Mouse (Mus musculus): ENCODE measurements at regions not wholly inside any gene's neighbourhood (a gene's known extent, or its start where the extent isn't known, plus 50 kb on each side); places are given as distances from the start of the nearest gene placed in this dataset.

DNA sequence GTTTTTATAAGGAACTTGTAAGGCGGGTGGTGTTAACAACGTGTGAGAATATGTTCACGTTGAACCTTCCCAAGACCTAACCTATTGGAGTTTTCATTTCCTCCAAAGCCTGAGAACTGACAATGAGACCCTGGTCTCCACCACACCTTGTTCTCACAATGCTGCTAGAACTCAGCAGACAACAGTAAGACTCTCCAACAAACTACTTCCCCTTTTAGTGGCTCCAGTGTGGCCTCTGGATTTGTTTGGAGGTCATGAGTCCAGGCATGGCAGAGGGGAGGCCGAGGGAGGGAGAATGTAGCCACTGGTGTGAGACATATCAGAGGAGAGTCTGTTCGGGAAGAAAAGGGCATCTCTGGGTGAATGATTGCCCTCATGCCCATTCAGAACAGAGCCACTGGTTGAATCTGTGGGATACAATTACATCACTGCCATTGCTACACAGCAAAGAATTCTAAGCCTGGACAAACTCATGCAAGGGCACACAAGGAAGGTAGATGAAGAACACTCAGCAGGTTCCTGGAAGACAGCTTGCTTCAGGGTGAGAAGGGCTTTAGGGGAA, 109.2 kb upstream of the Ccdc122 start:
- H3K4me3 ChIP-seq (replicated peaks; ENCODE audit: low read length): no peak overlapping the region
- H3K9ac ChIP-seq: no peak overlapping the region
- no peak for ATAC-seq (ENCODE audit: low FRiP score)
- 71% methylated on average over 5 of the region's 5 CpGs for WGBS
- no peaks in the 10 kb centered on the region for H3K27me3 ChIP-seq (ENCODE audit: control insufficient read depth, insufficient read depth, low read length)
- no peak for DNase-seq (ENCODE audit: low spot score)
- no peak overlapping the region for H3K4me2 ChIP-seq (replicated peaks)
- no peaks in the 10 kb centered on the region for H3K9me3 ChIP-seq (ENCODE audit: control insufficient read depth, low read length)
- no peaks in the 10 kb centered on the region for H3K4me1 ChIP-seq (replicated peaks; ENCODE audit: control insufficient read depth, insufficient read depth, low read length)
- no peaks in the 10 kb centered on the region for H3K36me3 ChIP-seq (replicated peaks; ENCODE audit: control insufficient read depth, insufficient read depth)
- no peak overlapping the region for H3K27ac ChIP-seq

DNA sequence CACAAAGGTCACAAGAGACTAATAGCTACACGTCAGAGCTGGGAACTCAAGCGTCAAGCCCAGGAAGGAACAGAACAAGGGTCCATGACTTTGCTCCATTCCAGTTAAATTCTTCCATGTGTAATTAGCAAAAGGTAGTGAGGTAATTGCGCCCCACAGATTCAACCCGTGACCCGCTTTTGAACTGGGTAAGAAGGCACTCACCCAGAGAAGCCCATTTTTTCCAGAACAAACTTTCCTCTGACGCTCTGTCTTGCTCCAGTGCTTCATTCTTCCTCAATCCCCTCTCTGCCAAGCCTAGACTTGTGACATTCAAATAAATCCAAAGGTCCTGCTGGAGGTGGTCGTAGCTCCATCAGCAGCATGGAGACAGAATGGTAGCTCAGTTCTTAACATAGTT, 110.2 kb upstream of the Ccdc122 start:
- Histone ChIP-seq H3K9ac (no peak overlapping the region), H3K4me1 (replicated peaks; ENCODE audit: control insufficient read depth, insufficient read depth, low read length) (no peaks in the 10 kb centered on the region), H3K4me2 (replicated peaks) (no peak overlapping the region), H3K4me3 (replicated peaks; ENCODE audit: low read length) (no peak overlapping the region), H3K27ac (no peak overlapping the region), H3K36me3 (replicated peaks; ENCODE audit: control insufficient read depth, insufficient read depth) (no peaks in the 10 kb centered on the region), H3K9me3 (ENCODE audit: control insufficient read depth, low read length) (no peaks in the 10 kb centered on the region), H3K27me3 (ENCODE audit: control insufficient read depth, insufficient read depth, low read length) (no peaks in the 10 kb centered on the region)
- 88% methylated on average over 7 of the region's 7 CpGs for WGBS
- ATAC-seq (ENCODE audit: low FRiP score) (no peak), DNase-seq (ENCODE audit: low spot score) (no peak)

DNA sequence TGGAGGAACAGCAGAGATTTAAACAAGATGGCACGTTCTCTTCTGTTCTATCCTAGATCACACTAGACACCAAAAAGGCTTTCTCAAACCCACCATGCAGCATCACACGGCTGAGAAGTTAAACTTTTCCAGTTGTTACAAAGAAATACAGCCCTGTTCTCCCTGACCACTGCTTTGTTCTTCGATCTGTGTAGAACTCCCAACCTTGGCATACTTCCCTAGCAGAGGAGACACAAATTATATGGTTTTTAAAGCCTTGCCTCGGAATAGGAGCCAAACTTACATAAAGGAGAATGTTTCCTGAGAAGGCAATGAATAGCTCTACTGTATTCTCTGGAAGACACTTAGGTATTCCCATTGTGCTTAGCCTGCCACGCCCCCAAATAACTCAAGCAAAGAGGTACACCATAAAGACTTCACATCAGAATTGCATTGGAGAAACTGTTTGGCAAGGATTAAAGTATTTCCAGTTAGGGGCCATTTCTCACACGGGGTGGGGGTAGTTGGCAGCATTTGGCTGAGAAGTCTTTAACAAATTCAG, 114.1 kb upstream of the Ccdc122 start:
- Histone ChIP-seq H3K9ac (no peak overlapping the region), H3K27ac (no peak overlapping the region), H3K4me3 (replicated peaks; ENCODE audit: low read length) (no peak overlapping the region), H3K27me3 (ENCODE audit: control insufficient read depth, insufficient read depth, low read length) (no peaks in the 10 kb centered on the region), H3K9me3 (ENCODE audit: control insufficient read depth, low read length) (no peaks in the 10 kb centered on the region), H3K4me2 (replicated peaks) (no peak overlapping the region), H3K4me1 (replicated peaks; ENCODE audit: control insufficient read depth, insufficient read depth, low read length) (no peaks in the 10 kb centered on the region), H3K36me3 (replicated peaks; ENCODE audit: control insufficient read depth, insufficient read depth) (no peaks in the 10 kb centered on the region)
- DNase-seq (ENCODE audit: low spot score) (no peak), ATAC-seq (ENCODE audit: low FRiP score) (no peak)
- 74% methylated on average over 6 of the region's 6 CpGs for WGBS

DNA sequence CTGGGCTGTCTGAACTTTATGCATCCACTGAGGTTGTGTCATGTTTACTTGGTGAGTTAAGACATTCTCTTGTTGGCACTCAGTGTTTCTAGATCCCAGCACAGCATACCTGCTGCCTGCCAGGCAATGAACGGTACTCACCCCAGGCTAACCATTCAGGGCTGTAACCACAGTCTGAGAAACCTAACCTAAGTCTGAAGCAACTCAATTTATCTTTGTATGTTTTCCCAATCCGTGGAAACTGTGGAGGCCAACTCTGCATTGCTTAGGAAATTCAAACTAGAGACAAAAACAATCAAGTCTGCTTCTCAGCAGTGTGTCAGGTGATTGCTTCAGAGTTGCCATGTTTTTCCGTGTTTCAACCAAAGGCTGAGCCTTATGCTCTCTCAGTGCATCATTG, 118.5 kb upstream of the Ccdc122 start:
- DNase-seq (ENCODE audit: low spot score): no peak
- 81% methylated on average over 3 of the region's 3 CpGs for WGBS
- H3K9me3 ChIP-seq (ENCODE audit: control insufficient read depth, low read length): no peaks in the 10 kb centered on the region
- no peaks in the 10 kb centered on the region for H3K27me3 ChIP-seq (ENCODE audit: control insufficient read depth, insufficient read depth, low read length)
- H3K9ac ChIP-seq: no peak overlapping the region
- no peaks in the 10 kb centered on the region for H3K4me1 ChIP-seq (replicated peaks; ENCODE audit: control insufficient read depth, insufficient read depth, low read length)
- no peak overlapping the region for H3K27ac ChIP-seq
- no peak overlapping the region for H3K4me3 ChIP-seq (replicated peaks; ENCODE audit: low read length)
- no peaks in the 10 kb centered on the region for H3K36me3 ChIP-seq (replicated peaks; ENCODE audit: control insufficient read depth, insufficient read depth)
- no peak overlapping the region for H3K4me2 ChIP-seq (replicated peaks)
- no peak for ATAC-seq (ENCODE audit: low FRiP score)

DNA sequence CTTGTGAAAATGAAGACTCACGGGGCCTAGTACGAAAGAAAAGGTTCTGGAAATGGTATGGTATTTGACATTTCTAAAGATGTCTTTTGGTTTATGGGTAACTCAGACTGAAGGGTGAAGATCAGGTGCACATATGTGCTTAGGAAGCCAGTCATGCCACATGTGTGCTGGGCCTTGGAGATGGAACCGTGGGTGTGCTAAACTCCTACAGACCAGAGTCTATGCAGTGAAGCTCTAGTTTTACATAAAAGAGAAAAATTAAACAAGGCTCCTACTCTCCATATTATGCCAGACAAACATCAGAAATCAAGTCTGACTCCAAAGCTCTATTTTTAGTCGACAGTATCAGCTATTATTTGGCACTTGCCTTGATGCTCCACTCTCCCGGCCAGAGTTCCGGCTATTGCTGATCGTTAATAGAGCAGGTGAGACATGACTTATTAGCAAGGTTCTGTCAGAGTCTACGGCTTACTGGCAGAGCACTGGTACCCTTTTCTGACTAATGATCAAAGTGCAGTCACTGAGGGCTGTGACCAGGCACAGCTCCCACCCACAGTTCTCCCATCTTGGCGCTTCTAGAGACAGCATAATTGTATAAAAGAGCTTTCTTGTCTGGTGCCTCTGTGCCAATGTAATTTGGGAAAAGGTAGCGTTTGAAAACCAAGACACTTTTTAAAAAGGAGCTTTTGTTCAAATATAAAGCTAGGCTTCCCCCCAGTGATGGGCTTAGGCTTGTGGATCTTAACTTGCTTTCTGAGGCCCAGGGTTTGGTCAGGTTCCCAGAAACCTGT, 119.2 kb upstream of the Ccdc122 start:
- H3K4me1 ChIP-seq (replicated peaks; ENCODE audit: control insufficient read depth, insufficient read depth, low read length): no peaks in the 10 kb centered on the region
- DNase-seq (ENCODE audit: low spot score): no peak
- ATAC-seq (ENCODE audit: low FRiP score): no peak
- H3K27me3 ChIP-seq (ENCODE audit: control insufficient read depth, insufficient read depth, low read length): no peaks in the 10 kb centered on the region
- no peaks in the 10 kb centered on the region for H3K9me3 ChIP-seq (ENCODE audit: control insufficient read depth, low read length)
- no peak overlapping the region for H3K27ac ChIP-seq
- H3K4me2 ChIP-seq (replicated peaks): no peak overlapping the region
- H3K36me3 ChIP-seq (replicated peaks; ENCODE audit: control insufficient read depth, insufficient read depth): no peaks in the 10 kb centered on the region
- no peak overlapping the region for H3K4me3 ChIP-seq (replicated peaks; ENCODE audit: low read length)
- WGBS: 80% methylated on average over 10 of the region's 10 CpGs
- no peak overlapping the region for H3K9ac ChIP-seq

DNA sequence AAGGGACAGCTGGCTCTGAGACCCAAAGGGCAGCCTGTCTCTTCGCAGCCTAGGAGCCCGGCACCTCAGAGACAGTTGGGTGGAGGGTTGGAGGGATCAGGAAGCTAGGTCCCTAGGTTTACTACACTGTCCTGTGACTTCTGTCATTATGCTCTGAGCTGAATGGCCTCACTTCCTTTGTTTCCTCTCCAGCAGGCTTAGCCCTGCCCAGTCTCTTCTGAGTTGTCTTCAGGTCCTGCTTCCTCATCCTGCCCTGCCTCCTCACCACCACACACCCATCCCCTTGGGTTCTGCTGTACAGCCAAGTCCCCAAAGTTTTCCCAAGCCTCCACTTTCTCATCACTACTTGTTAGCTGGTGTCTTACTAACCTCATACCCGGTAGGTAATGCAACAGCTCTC, 122.7 kb upstream of the Ccdc122 start:
- Histone ChIP-seq H3K4me3 (replicated peaks; ENCODE audit: low read length) (no peak overlapping the region), H3K9ac (no peak overlapping the region), H3K4me2 (replicated peaks) (no peak overlapping the region), H3K36me3 (replicated peaks; ENCODE audit: control insufficient read depth, insufficient read depth) (no peaks in the 10 kb centered on the region), H3K9me3 (ENCODE audit: control insufficient read depth, low read length) (no peaks in the 10 kb centered on the region), H3K27me3 (ENCODE audit: control insufficient read depth, insufficient read depth, low read length) (no peaks in the 10 kb centered on the region), H3K27ac (no peak overlapping the region), H3K4me1 (replicated peaks; ENCODE audit: control insufficient read depth, insufficient read depth, low read length) (no peaks in the 10 kb centered on the region)
- DNase-seq (ENCODE audit: low spot score) (no peak), ATAC-seq (ENCODE audit: low FRiP score) (no peak)
- WGBS: 90% methylated on average over 3 of the region's 3 CpGs

DNA sequence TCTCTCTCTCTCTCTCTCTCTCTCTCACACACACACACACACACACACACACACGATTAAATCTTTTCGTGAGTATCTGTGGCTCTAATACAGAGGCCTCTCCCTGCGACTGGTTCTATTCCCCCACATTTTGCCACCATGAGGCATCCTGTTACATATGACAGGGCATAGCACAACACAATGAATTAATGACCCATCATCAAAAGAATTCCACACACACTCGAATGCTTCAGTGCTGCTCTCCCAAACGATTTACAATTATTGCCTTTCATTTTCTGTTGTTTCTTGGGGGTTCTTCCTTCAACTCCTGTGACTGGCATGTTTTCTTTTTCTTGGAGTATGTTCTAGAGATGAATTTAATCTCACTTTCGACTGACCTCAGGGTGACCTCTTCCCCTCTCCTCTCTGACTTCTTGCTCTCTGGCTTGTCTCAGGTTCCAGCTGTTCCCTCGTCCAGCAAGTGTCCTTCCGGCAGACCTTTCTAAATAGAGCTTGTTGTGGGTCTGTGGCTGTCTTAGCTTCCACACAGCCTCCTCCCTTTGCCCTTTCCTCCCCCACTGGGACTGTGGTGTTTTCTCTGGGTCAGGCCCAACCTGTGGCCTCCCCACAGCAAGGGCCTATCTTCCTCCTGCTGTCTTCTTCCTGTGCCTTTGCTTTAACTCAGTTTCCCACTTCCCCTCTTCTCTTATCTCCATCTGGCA, 124.1 kb upstream of the Ccdc122 start:
- Histone ChIP-seq H3K9ac (no peak overlapping the region), H3K4me2 (replicated peaks) (no peak overlapping the region), H3K9me3 (ENCODE audit: control insufficient read depth, low read length) (no peaks in the 10 kb centered on the region), H3K36me3 (replicated peaks; ENCODE audit: control insufficient read depth, insufficient read depth) (no peaks in the 10 kb centered on the region), H3K4me3 (replicated peaks; ENCODE audit: low read length) (no peak overlapping the region), H3K27ac (no peak overlapping the region), H3K27me3 (ENCODE audit: control insufficient read depth, insufficient read depth, low read length) (no peaks in the 10 kb centered on the region), H3K4me1 (replicated peaks; ENCODE audit: control insufficient read depth, insufficient read depth, low read length) (no peaks in the 10 kb centered on the region)
- no peak for ATAC-seq (ENCODE audit: low FRiP score)
- WGBS: 49% methylated on average over 8 of the region's 8 CpGs
- no peak for DNase-seq (ENCODE audit: low spot score)

DNA sequence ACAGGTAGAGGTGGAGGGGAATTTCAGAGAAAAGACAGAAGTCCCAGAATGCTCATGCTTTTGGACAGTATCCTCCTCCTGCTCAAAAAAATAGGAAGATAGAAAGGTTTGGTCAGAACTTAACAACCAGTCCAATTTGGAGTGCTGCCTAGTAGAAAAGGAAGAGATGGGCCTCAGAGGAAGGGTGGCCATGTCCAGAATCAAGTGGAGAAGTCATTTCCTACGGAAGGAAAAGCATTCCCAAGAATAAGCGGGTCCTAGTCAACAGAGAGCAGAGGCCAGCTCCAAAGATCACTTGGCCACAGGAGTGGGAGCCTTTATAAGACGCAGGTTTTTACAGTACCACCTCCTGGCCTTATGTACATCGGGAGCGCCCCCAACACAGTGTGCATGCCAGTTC, 125.3 kb upstream of the Ccdc122 start:
- WGBS: 87% methylated on average over 5 of the region's 5 CpGs
- Histone ChIP-seq H3K27ac (no peak overlapping the region), H3K4me3 (replicated peaks; ENCODE audit: low read length) (no peak overlapping the region), H3K4me2 (replicated peaks) (no peak overlapping the region), H3K4me1 (replicated peaks; ENCODE audit: control insufficient read depth, insufficient read depth, low read length) (no peaks in the 10 kb centered on the region), H3K36me3 (replicated peaks; ENCODE audit: control insufficient read depth, insufficient read depth) (no peaks in the 10 kb centered on the region), H3K27me3 (ENCODE audit: control insufficient read depth, insufficient read depth, low read length) (no peaks in the 10 kb centered on the region), H3K9me3 (ENCODE audit: control insufficient read depth, low read length) (no peaks in the 10 kb centered on the region), H3K9ac (no peak overlapping the region)
- ATAC-seq (ENCODE audit: low FRiP score) (no peak), DNase-seq (ENCODE audit: low spot score) (no peak)

DNA sequence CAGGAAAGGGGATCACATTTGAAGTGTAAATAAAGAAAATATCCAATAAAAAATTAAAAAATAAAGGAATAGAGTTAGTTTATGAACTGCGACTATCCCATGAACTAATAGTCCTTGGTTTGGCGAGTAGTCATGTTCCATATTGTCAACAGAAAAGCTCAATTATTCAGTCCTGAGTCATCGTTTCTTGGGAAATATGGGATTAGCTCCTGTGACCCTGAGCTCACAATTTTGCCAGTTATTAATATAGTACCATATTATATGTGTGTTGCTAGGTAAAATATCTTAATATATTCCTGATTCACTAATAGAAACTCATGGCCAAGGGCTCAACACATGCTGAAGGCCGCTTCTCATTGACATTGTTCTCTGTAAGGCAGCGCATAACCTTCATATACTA, 126.4 kb upstream of the Ccdc122 start:
- no peak overlapping the region for H3K27ac ChIP-seq
- ATAC-seq (ENCODE audit: low FRiP score) (no peak), DNase-seq (ENCODE audit: low spot score) (no peak)
- no peak overlapping the region for H3K4me3 ChIP-seq (replicated peaks; ENCODE audit: low read length)
- H3K4me1 ChIP-seq (replicated peaks; ENCODE audit: control insufficient read depth, insufficient read depth, low read length): no peaks in the 10 kb centered on the region
- H3K4me2 ChIP-seq (replicated peaks): no peak overlapping the region
- H3K9me3 ChIP-seq (ENCODE audit: control insufficient read depth, low read length): no peaks in the 10 kb centered on the region
- 98% methylated on average over 5 of the region's 5 CpGs for WGBS
- no peaks in the 10 kb centered on the region for H3K36me3 ChIP-seq (replicated peaks; ENCODE audit: control insufficient read depth, insufficient read depth)
- H3K9ac ChIP-seq: no peak overlapping the region
- H3K27me3 ChIP-seq (ENCODE audit: control insufficient read depth, insufficient read depth, low read length): no peaks in the 10 kb centered on the region
